Mouse (Mus musculus): ENCODE measurements around the gene Krt87. TPM values are rescaled to one million over a fixed set of nuclear protein-coding genes. Genes with fewer than 3 reads are reported as not detected.

The Krt87 gene
- polyA plus RNA-seq, 1 experiment from 2014 or later = 0.22 TPM

DNA sequence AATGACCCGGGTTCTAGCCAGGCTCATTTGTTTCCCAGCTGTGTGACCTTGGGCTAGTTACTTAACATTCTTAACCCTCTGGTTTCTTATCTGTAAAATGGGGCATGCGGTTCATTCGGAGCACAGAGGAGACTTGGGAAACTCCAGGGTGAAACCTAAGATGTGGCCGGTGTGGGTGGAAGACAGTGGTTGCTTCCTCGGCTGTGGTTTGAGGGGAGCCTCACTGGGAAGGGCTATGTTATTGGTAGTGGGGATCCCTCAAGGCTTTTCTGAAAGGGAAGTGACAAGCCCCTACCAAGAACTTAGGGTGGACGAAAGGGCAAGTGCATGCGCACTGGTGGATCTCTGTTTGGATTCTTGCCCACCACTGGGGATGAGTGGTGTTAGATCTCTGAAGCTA is 54.0 kb downstream of the Krt87 start:
- Histone ChIP-seq H3K27ac (no peak overlapping the region), H3K4me2 (no peak overlapping the region), H3K4me1 (0 out of 2 replicates have a peak, but pooled peaks cover 3% of the 10 kb centered on the region), H3K9ac (no peak overlapping the region), H3K27me3 (no peaks in the 10 kb centered on the region), H3K4me3 (replicated peaks) (no peak overlapping the region), H3K9me3 (no peaks in the 10 kb centered on the region), H3K36me3 (replicated peaks) (no peaks in the 10 kb centered on the region)
- ATAC-seq (ENCODE audit: low FRiP score) = no peak
- 82% methylated on average over 7 of the region's 7 CpGs for WGBS

DNA sequence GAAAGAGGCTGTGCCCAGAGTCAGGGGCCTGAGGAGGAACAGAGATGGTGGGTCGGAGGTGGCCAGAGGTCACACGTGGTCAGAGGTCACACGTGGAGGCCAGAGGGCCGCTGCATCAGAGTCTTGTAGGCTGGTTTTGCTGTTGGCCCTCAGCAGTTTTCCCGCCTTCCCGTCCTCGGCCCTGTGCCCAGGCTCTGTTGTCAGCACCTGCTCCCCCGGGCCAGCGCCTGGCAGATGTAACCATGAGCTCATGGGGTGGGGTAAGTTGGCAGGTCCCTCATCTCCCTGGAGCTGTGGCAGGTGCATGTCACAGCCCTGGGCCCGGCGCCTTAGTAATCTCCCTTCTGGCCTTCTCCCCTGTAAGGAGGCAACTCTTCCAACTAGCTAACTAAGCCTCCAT is 55.8 kb downstream of the Krt87 start:
- Histone ChIP-seq H3K4me3 (replicated peaks) (no peak overlapping the region), H3K4me2 (no peak overlapping the region), H3K27me3 (no peaks in the 10 kb centered on the region), H3K36me3 (replicated peaks) (no peaks in the 10 kb centered on the region), H3K9ac (no peak overlapping the region), H3K27ac (no peak overlapping the region), H3K4me1 (0 out of 2 replicates have a peak, but pooled peaks cover 3% of the 10 kb centered on the region), H3K9me3 (no peaks in the 10 kb centered on the region)
- ATAC-seq (ENCODE audit: low FRiP score) = no peak
- WGBS = 84% methylated on average over 11 of the region's 11 CpGs

DNA sequence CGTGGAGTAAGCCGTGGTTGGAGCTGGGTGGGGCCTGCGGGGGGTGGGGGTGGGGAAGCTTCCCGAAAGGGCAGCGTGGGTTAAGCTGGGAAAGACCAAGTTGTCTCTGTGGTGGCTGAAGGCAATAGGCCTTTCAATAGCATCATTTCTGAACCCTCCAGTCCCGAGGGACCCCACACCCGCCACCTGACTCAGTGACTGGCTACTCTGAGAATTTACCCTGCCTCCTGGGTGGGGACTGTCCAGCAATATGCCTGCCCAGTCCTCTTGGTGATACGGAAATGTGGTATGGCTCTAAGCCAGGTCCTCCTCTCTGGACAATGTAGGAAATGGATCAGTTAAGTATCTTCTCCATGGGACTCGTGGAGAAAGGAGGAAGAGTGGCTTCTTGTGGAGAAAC is 56.8 kb downstream of the Krt87 start:
- Histone ChIP-seq H3K4me2 (no peak overlapping the region), H3K36me3 (replicated peaks) (no peaks in the 10 kb centered on the region), H3K4me1 (0 out of 2 replicates have a peak, but pooled peaks cover 3% of the 10 kb centered on the region), H3K9me3 (no peaks in the 10 kb centered on the region), H3K27me3 (no peaks in the 10 kb centered on the region), H3K9ac (no peak overlapping the region), H3K4me3 (replicated peaks) (no peak overlapping the region), H3K27ac (no peak overlapping the region)
- ATAC-seq (ENCODE audit: low FRiP score) = no peak
- 61% methylated on average over 9 of the region's 9 CpGs for WGBS

Other genes starting within 250 kb of the Krt87 start
- gene Grasp, start 214.6 kb downstream of the Krt87 start, polyA plus RNA-seq (2016; fragmentation: Nextera tagmentation; extraction: Ambion mirVana) = 4.1 and 4.7 TPM in 2 replicates
- 2.9 and 3.6 TPM in 2 replicates for gene Nr4a1, start 184.5 kb downstream of the Krt87 start, polyA plus RNA-seq (2016; fragmentation: Nextera tagmentation; extraction: Ambion mirVana)
- 61.9 and 63.2 TPM in 2 replicates for gene Atg101, start 154.5 kb downstream of the Krt87 start, polyA plus RNA-seq (2016; fragmentation: Nextera tagmentation; extraction: Ambion mirVana)
- 0.27 and 0.28 TPM in 2 replicates for gene 6030408B16Rik, start 145.6 kb downstream of the Krt87 start, polyA plus RNA-seq (2016; fragmentation: Nextera tagmentation; extraction: Ambion mirVana)
- gene Krt80, start 68.6 kb downstream of the Krt87 start, polyA plus RNA-seq (2016; fragmentation: Nextera tagmentation; extraction: Ambion mirVana) = not detected in 2 replicates
- gene Krt7, start 27.8 kb downstream of the Krt87 start, polyA plus RNA-seq (2016; fragmentation: Nextera tagmentation; extraction: Ambion mirVana) = 3.9 and 6.4 TPM in 2 replicates
- not detected in 2 replicates for gene Krt88, start 8.9 kb upstream of the Krt87 start, polyA plus RNA-seq (2016; fragmentation: Nextera tagmentation; extraction: Ambion mirVana)
- not detected in 2 replicates for gene Krt81, start 24.9 kb upstream of the Krt87 start, polyA plus RNA-seq (2016; fragmentation: Nextera tagmentation; extraction: Ambion mirVana)
- gene Krt86, start 34.7 kb upstream of the Krt87 start, polyA plus RNA-seq (2016; fragmentation: Nextera tagmentation; extraction: Ambion mirVana) = not detected in 2 replicates
- not detected in 2 replicates for gene Krt83, start 52.7 kb upstream of the Krt87 start, polyA plus RNA-seq (2016; fragmentation: Nextera tagmentation; extraction: Ambion mirVana)
- gene Gm49425, start 78.5 kb upstream of the Krt87 start, polyA plus RNA-seq (2016; fragmentation: Nextera tagmentation; extraction: Ambion mirVana) = not detected in 2 replicates
- gene Krt84, start 94.0 kb upstream of the Krt87 start, polyA plus RNA-seq (2016; fragmentation: Nextera tagmentation; extraction: Ambion mirVana) = not detected in 2 replicates
- gene Krt82, start 111.9 kb upstream of the Krt87 start, polyA plus RNA-seq (2016; fragmentation: Nextera tagmentation; extraction: Ambion mirVana) = not detected in 2 replicates
- 0.11 and 0.22 TPM in 2 replicates for gene Krt90, start 124.1 kb upstream of the Krt87 start, polyA plus RNA-seq (2016; fragmentation: Nextera tagmentation; extraction: Ambion mirVana)
- gene Krt75, start 135.1 kb upstream of the Krt87 start, polyA plus RNA-seq (2016; fragmentation: Nextera tagmentation; extraction: Ambion mirVana) = 0.09 and 0.12 TPM in 2 replicates
- gene Gm5414, start 189.4 kb upstream of the Krt87 start, polyA plus RNA-seq (2016; fragmentation: Nextera tagmentation; extraction: Ambion mirVana) = not detected in 2 replicates
- not detected in 2 replicates for gene Gm5478, start 208.6 kb upstream of the Krt87 start, polyA plus RNA-seq (2016; fragmentation: Nextera tagmentation; extraction: Ambion mirVana)
- not detected in 2 replicates for gene Krt6b, start 241.5 kb upstream of the Krt87 start, polyA plus RNA-seq (2016; fragmentation: Nextera tagmentation; extraction: Ambion mirVana)

All from forebrain, embryonic 12.5 days (tissue).